ENCODE assay signal across 27 mouse cellular contexts in the genomic region with DNA sequence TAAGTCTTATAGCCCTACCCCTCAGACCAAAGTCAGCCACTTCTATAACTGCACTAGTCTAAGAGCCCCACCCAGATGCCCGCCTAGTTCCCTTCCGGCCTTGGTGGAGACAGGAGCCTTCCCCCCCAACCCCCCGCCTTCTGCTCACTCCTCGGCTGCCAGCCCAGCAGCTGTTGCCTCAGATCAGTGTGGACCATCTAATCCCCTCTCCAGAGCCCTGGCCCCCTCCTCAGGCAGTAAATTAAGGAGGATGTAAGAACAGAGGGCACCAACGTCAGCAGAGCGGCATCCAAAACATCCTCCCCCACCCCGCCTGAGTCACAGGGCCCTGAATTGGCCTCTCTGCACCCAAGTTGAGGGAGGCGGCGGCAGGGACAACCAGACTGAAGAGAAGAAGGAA. TPM values are rescaled to one million over a fixed set of nuclear protein-coding genes. Genes with fewer than 3 reads are reported as not detected.
A peak's percentile ranks its signal among the peaks of the same experiment; 100 is the strongest.
DNase-seq lines count a peak whose midpoint lies in the region; ATAC-seq lines count a peak whose summit lies in the region.
"Had no signal": no experiment of that assay in that cellular context is flagged by ENCODE, and none has a peak within 500 bp of the region (broad histone marks: within the 10 kb centered on the region; RNA-seq: fewer than 3 reads in every experiment).

No protein-coding gene starts in this region.

- no peaks in the 10 kb centered on the region for H3K4me1 ChIP-seq in limb, embryonic 15.5 days
- H3K4me1 ChIP-seq: heart, embryonic 10.5 days; liver, embryonic 15.5 days; midbrain, embryonic 15.5 days had no signal

- H3K9me3 ChIP-seq in limb, embryonic 15.5 days, result no peaks in the 10 kb centered on the region
- H3K9me3 ChIP-seq: embryonic facial prominence, embryonic 13.5 days; heart, embryonic 10.5 days; liver, embryonic 15.5 days; midbrain, embryonic 15.5 days had no signal

- DNase-seq in cerebellum, postnatal 10 days, result peak; percentile 55 to 73
- DNase-seq in cerebellum, adult 11-12 months, result no peak
- DNase-seq in 3134 (ENCODE audit: extremely low read depth, insufficient read length, low spot score), result peak; percentile 51
- DNase-seq in gastrocnemius, adult 8-10 months (ENCODE audit: low spot score in 2 of 2), result peak; percentile 74 to 77
- DNase-seq in frontal cortex, postnatal 10 days (ENCODE audit: low spot score in 2 of 2), result no peak
- DNase-seq in embryo, embryonic 11 days, result no peak
- DNase-seq in layer of hippocampus, adult 9-10 months (ENCODE audit: low spot score), result no peak
- DNase-seq: cerebellum, adult 8-10 months; forebrain, postnatal 0 days; kidney, adult 9 months; kidney, postnatal 25 days; right cerebral cortex, postnatal 4 days; thymus, postnatal 14 days had no signal

- WGBS in limb, embryonic 15.5 days, result 71% methylated on average over 9 of the region's 9 CpGs

- no peak overlapping the region for H3K9ac ChIP-seq in limb, embryonic 15.5 days
- H3K9ac ChIP-seq: embryonic facial prominence, embryonic 13.5 days; forebrain, postnatal 0 days; liver, embryonic 15.5 days; midbrain, embryonic 15.5 days had no signal

- H3K4me3 ChIP-seq in limb, embryonic 15.5 days, result no peak overlapping the region
- H3K4me3 ChIP-seq: embryonic facial prominence, embryonic 13.5 days; heart, embryonic 10.5 days; liver, embryonic 15.5 days; midbrain, embryonic 15.5 days had no signal

- H3K4me2 ChIP-seq in limb, embryonic 15.5 days, result no peak overlapping the region
- H3K4me2 ChIP-seq: embryonic facial prominence, embryonic 13.5 days; liver, embryonic 15.5 days; midbrain, embryonic 15.5 days had no signal

- H3K36me3 ChIP-seq in limb, embryonic 15.5 days, result no peaks in the 10 kb centered on the region
- H3K36me3 ChIP-seq: embryonic facial prominence, embryonic 13.5 days; heart, embryonic 10.5 days; liver, embryonic 15.5 days; midbrain, embryonic 15.5 days had no signal

- no peak overlapping the region for H3K27ac ChIP-seq in limb, embryonic 15.5 days
- H3K27ac ChIP-seq: embryonic facial prominence, embryonic 13.5 days; heart, embryonic 10.5 days; liver, embryonic 15.5 days; midbrain, embryonic 15.5 days; stomach, postnatal 0 days had no signal

- ATAC-seq in limb, embryonic 15.5 days (ENCODE audit: insufficient number of reproducible peaks, low FRiP score, low TSS enrichment, low read depth), result peak; percentile 85
- ATAC-seq: forebrain, postnatal 0 days; midbrain, embryonic 15.5 days had no signal

- no peaks in the 10 kb centered on the region for H3K27me3 ChIP-seq in limb, embryonic 15.5 days
- H3K27me3 ChIP-seq: liver, embryonic 15.5 days had no signal

RNA-seq across cellular contexts. Expression of gene Myod1, which starts 34.8 kb away (rescaled TPM):
- total RNA-seq in gastrocnemius, adult 8-10 months (2022), result 10 to 100 TPM; 11.1 to 14.3 (median 11.9) TPM
- 35.8 and 56.9 TPM in 2 replicates for polyA plus RNA-seq in limb, embryonic 15.5 days (2015; fragmentation: Nextera tagmentation; extraction: Ambion mirVana)
- total RNA-seq: CH12.LX; common myeloid progenitor, adult 5-6 weeks; forebrain, postnatal 0 days; left cerebral cortex, adult 18-20 months; megakaryocyte, adult 5-6 weeks; MEL; neutrophil, adult 5-6 weeks had no signal
- polyA plus RNA-seq: forebrain, postnatal 0 days; heart, postnatal 0 days; intestine, embryonic 14.5 days had no signal

RNA-seq across cellular contexts. Expression of gene Kcnc1, which starts 54.8 kb away (rescaled TPM):
- total RNA-seq in gastrocnemius, adult 8-10 months (2022), result 10 to 100 TPM; 37.5 to 53.5 (median 49.3) TPM
- 0.37 and 0.45 TPM in 2 replicates for polyA plus RNA-seq in limb, embryonic 15.5 days (2015; fragmentation: Nextera tagmentation; extraction: Ambion mirVana)
- total RNA-seq: MEL had no signal
- polyA plus RNA-seq: heart, postnatal 0 days; liver, embryonic 15.5 days had no signal

Comparison
In these comparisons a context has a peak if more than half of its experiments do, and no peak if none do; other contexts are left out.
1. DNase-seq: peak in cerebellum, postnatal 10 days (2 of 2), 3134 (single experiment) and gastrocnemius, adult 8-10 months (2 of 2); none in cerebellum, adult 11-12 months (single experiment), frontal cortex, postnatal 10 days (0 of 2), embryo, embryonic 11 days (single experiment) and layer of hippocampus, adult 9-10 months (single experiment).